Mouse (Mus musculus) left cerebral cortex, adult 2 months (tissue): ENCODE measurements around the gene Creb1. TPM values are rescaled to one million over a fixed set of nuclear protein-coding genes. Genes with fewer than 3 reads are reported as not detected.
"Not testable (repeated sequence)": the region's sequence is repeated elsewhere in the genome, so short reads cannot be mapped to it uniquely, and the experiment has no call there.

Experiments used
- DNase-seq, 2 experiments: peaks; one replicate each; pipeline ENCODE4 v3.0.0; 2021 to 2022; ENCODE audit warnings: low spot score in 2 of 2, mixed read lengths in 1 of 2; ENCODE audit errors: extremely low spot score in 1 of 2
- H3K27ac ChIP-seq: fragments of 200-600 bp; 2 replicates; pipeline ENCODE4 v1.8.1; 2022
- H3K4me3 ChIP-seq: fragments of 200-600 bp; 2 replicates; pipeline ENCODE4 v1.8.1; 2022
- CTCF ChIP-seq: fragments of 200-600 bp; IDR thresholded peaks from 2 replicates; pipeline ENCODE4 v1.8.1; 2022; ENCODE audit warnings: antibody characterized with exemption, mild to moderate bottlenecking, moderate library complexity
- intact Hi-C: fragments of 180-260 bp; cut with DNase I; formaldehyde crosslinking; loops from one replicate; pipeline ENCODE4 v1.15.1; 2025
- total RNA-seq, 2 experiments: library from RNA; stranded (reverse); gene quantifications; 2 replicates each; pipeline ENCODE4 v1.2.3; 2021

The Creb1 gene
- total RNA-seq, 2 experiments from 2014 or later, result 49.2 to 55.7 TPM

DNA sequence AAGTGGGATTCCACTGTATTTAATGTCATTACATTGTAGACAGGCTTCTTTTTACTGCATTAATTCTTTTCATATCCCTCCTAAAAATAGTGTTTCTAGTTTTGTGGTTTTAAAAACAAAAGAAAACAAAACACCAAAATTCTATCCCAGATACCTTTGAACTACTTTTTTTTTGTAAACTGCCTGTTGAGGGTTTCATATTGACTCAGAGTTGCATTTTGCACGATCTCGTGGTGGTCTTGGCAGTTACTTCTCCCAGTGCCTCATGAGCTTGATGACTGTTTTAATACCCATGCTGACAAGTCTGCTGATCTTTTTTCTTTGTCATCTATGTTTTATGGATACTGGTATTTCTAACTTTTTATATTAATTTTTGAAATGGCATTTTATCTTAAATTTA is 16.9 kb downstream of the Creb1 start:
- TF ChIP-seq CTCF, result no peak
- intact Hi-C loops, result no loop called here
- H3K27ac ChIP-seq, result no peak overlapping the region
- DNase-seq, result no peak
- H3K4me3 ChIP-seq, result no peak overlapping the region

DNA sequence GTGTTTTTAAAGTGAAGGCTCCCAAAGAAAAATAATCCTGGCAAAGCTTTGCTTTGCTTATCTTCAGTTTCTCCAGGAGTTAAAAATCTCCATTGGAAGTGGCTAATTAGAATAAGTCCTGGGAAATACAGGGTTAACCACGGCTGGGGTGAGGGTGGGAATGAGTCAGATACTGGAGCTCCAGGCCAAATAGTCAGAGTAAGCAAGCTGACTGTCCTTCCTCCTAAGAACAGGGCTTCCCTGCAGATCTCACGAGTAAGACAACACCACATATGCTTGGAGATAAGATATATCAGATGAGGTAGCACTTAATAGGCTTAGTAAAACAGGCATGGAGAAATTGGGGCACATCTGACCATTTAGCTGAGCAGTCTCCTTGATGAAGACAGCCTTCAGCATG is 19.5 kb downstream of the Creb1 start:
- no peak for DNase-seq
- H3K27ac ChIP-seq, result no peak overlapping the region
- intact Hi-C loops, result no loop called here
- H3K4me3 ChIP-seq, result no peak overlapping the region
- TF ChIP-seq CTCF, result no peak

DNA sequence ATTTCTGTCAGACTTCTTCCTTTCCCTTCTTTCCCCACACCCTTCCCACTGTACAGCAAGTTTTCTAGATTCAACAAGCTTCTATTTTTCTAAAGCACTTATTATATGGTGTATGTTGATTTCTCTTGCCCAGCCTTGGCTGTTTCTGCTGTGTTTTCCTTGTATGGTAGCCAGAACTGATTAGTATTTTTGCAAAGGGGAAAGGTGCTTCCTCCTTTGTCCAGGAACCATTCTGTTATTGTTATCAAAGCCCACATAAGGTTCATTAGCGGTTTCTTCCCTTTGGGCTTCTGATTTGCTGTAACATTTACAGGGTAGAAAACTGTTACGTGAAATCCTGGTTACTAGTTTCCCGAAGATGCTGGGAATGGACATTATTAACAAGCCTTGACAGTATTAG is 27.7 kb downstream of the Creb1 start:
- intact Hi-C loops, result no loop called here
- DNase-seq, result no peak
- Histone ChIP-seq H3K4me3 (no peak overlapping the region), H3K27ac (no peak overlapping the region)
- no peak for TF ChIP-seq CTCF

DNA sequence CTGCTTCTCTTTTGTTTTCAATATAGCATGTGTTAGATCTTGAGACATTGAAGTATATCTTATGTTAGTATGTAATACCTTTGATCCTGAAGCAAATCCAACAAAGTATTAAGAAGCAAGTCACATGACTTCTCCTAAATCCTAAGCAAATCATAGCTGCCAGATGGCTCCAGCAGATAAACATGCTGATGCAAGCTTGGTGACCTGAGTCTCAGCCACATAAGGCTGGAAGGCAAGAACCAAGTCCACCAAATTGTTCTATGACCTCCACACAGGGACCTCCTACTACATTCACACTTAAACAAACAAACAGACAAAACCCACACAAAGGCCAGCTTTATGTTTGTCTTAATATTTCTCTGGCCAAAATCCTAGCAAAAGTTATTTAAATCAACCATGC is 35.8 kb downstream of the Creb1 start:
- TF ChIP-seq CTCF, result no peak
- H3K27ac ChIP-seq, result no peak overlapping the region
- H3K4me3 ChIP-seq, result no peak overlapping the region
- DNase-seq, result no peak
- intact Hi-C loops, result no loop called here

DNA sequence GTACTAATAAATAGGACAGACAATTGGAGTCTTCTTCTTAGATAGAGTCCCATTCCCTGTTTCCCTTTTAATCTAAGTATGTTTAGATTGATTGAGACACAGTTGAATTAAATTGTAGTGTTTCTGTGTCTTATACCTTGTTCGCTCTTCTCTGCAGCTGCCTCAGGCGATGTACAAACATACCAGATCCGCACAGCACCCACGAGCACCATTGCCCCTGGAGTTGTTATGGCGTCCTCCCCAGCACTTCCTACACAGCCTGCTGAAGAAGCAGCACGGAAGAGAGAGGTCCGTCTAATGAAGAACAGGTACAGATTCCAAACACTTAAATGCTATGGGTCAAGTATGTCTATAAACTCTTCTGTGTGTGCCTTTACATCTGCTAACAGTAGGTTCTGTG is 43.6 kb downstream of the Creb1 start:
- no peak overlapping the region for H3K4me3 ChIP-seq
- no peak for DNase-seq
- H3K27ac ChIP-seq, result no peak overlapping the region
- intact Hi-C loops, result no loop called here
- no peak for TF ChIP-seq CTCF

DNA sequence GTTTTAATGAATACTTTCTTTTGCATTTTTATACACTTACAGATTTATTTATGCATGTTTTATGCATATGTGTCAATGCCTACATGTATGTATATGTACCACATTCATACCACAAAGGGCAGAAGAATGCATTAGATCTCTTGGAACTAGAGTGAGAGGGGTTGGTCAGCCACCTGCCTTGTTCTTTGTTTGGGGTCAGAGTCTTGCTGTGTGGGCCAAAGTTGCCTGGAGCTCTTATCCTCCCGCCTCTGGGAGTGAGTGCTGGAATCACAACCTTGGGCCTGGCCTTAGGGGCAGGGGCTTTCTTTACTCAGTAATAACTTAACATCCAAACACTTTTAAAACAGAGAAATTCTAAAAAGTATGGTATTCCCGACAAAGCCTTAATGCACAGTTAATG is 44.3 kb downstream of the Creb1 start:
- DNase-seq, result no peak
- Histone ChIP-seq H3K4me3 (no peak overlapping the region), H3K27ac (no peak overlapping the region)
- TF ChIP-seq CTCF, result no peak
- intact Hi-C loops, result no loop called here

DNA sequence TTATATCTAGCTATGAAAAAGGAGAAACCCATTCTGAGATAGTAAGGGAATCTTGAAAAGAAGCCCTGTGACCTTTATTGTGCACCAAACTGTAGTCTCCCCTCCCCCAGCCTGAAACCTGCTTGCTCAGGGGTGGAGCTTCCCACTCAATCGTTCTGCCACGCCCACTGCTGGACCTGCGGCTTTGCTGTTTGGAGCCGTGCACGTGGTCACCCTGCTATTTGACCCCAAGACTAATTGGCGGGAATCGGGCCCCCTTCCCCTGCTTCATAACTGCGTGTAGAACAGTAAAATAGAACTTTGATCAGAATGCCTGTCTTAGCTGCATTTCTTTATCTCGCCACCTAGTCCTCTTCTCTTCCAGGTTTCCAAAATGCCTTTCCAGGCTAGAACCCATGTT is 45.5 kb downstream of the Creb1 start:
- intact Hi-C loops, H3K27ac ChIP-seq, DNase-seq, H3K4me3 ChIP-seq: not testable (repeated sequence)

DNA sequence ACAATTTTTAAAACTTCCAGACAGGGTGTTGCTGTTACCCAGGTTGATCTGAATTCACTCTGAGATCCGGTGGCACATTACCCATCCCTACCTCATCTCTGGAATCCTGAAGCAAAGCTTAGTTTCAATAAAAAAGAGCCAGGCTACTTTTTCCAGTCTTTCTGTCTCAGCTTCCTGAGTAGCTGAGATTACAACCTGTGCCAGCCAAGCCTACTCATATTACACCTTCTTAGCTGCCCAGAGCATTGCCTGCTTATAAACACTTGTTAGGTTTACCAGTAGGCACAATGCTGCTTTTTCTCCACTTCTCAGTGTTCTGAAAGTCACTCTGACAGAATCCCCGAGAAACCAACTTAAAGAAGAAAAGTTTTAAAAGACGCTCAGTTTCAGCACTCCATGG is 46.4 kb downstream of the Creb1 start:
- no peak for DNase-seq
- H3K27ac ChIP-seq, result no peak overlapping the region
- intact Hi-C loops, result no loop called here
- no peak overlapping the region for H3K4me3 ChIP-seq
- TF ChIP-seq CTCF, result no peak

DNA sequence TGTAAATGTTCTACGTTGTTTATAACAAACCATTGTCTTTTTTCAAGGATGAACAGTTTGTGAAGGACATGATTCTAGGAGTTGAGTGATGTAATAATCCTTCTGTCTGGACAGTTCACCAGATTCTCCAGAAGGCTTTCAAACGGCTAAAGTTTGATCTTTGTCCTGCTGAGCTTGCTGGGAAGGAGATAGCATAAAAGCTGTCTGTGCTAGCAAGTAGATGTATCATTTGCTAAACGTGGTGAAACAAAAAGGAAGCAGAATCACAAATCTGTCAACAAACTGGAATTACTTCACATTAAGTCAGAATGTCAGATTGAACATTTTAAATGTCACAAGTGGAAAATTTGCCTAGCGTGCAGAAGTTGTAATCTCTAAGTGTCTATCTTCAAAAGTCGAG is 66.5 kb downstream of the Creb1 start:
- no peak for DNase-seq
- intact Hi-C loops, result loop anchor here (5.0 kb wide), 1 partner anchor 67 kb away; the partner anchor contains the start of gene Creb1
- no peak overlapping the region for H3K4me3 ChIP-seq
- H3K27ac ChIP-seq, result no peak overlapping the region
- no peak for TF ChIP-seq CTCF

DNA sequence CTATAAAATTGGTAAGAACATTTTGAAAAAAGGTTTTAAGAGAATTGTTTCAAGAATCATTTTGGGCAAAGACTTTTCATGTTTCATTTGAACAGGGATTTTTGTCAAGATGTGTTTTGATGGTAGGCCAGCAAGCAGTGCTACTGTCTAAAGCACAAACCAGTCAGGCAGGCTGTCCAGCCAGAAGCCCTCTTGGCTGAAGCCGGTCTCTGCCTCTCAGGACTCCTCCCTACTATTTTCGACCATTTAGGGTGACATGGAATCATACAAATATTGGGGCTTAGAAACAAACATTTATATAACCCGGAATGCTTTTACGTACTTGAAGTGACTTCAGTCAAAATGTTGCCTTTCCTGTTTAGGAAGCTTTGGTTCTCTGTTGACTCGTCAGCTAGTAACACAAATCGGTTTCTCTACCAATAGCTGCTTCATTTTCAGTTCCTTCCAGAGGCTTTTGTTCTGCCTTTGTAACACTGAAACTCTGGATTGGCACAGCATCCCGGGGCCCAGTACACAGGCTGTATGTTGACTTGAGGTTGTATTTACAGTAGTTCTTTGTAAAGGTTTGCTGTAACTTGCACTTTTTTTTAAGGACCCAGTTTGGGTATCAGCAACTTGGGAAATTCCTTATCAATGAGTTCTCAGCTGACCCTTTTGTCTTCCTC is 68.1 kb downstream of the Creb1 start:
- TF ChIP-seq CTCF, result no peak
- no peak for DNase-seq
- Histone ChIP-seq H3K27ac (0 out of 2 replicates have a peak overlapping the region, but pooled peaks have one; percentile 24), H3K4me3 (no peak overlapping the region)
- intact Hi-C loops, result no loop called here

DNA sequence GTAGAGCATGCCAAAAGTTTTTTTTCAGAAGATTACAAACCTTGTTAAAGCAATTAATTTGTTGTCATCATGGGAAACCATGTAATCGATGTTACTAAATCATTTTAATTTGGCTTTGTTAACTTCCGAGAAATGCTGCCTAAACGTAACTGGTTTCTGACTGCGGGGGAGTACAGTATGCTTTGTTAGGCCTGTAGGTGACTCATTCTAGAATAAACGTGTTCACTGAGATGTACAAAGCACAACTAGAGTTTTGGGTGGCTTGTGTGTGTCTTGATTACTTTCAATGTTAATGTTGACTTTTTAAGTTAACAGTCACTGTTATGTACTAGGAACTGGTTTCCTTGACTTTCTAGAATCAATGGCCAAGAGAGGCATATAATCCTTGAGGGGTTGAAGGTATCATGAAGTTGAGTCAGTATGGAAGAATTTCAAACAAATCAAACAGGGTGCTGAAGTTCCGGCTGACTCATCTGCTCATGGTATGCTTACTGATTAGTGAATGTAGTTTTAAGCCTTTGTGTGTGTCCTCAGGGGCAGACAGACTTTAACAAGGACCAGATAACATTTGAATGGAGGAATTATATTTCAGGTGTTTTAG is 68.9 kb downstream of the Creb1 start:
- no peak for DNase-seq

DNA sequence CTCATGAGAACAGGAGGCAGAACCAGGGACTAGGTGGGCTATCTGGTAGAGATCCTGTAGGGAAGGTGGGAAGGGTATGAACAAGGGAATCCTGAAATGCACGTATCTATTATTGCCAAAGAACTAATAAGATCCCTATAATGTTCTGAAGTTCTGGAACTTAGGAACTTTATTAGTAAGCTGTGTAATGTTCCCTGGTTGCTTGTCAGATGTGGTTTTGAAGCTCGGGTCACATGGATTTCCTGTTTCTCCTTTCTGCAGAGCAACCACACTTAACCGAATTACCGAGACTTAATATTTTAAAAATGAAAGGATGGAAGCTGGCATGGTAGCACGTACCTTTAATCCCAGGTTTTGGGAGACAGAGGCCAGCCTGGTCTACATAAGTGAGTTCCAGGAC is 70.9 kb downstream of the Creb1 start:
- H3K4me3 ChIP-seq, result no peak overlapping the region
- no peak for TF ChIP-seq CTCF
- DNase-seq, result no peak
- intact Hi-C loops, result no loop called here
- H3K27ac ChIP-seq, result no peak overlapping the region

More for the DNA sequence above, 68.9 kb downstream of the Creb1 start:
- intact Hi-C loops, result no loop called here
- H3K27ac ChIP-seq, result no peak overlapping the region
- no peak overlapping the region for H3K4me3 ChIP-seq
- TF ChIP-seq CTCF, result no peak

DNA sequence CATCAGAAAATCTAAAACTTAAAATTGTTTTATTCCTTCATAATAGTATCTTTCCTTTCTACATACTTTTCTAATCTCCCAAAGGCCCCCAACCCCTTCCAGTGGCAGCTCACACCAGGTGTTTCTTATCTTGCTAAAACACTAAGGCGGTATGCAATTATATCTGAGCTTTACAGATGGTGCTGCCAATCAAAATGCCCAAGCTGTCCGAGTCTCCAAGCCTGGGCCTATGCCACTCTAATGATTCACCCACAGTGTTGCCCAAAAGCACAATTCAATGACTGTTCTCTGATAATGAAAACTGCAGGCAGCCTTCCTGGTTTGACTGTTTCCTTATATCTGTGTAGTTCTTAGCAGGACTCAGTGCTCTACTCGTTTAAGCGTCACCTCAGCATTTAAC is 76.7 kb downstream of the Creb1 start:
- TF ChIP-seq CTCF, result no peak
- no peak for DNase-seq
- intact Hi-C loops, result no loop called here
- Histone ChIP-seq H3K4me3 (no peak overlapping the region), H3K27ac (no peak overlapping the region)
